Mouse (Mus musculus) ovary, postnatal 10 days (tissue): ENCODE results near the gene Ppdpf.

ENCODE experiments used
- DNase-seq: peaks from one replicate; pipeline ENCODE4 v3.0.0; 2022; ENCODE audit warnings: low spot score

Gene Ppdpf

DNA sequence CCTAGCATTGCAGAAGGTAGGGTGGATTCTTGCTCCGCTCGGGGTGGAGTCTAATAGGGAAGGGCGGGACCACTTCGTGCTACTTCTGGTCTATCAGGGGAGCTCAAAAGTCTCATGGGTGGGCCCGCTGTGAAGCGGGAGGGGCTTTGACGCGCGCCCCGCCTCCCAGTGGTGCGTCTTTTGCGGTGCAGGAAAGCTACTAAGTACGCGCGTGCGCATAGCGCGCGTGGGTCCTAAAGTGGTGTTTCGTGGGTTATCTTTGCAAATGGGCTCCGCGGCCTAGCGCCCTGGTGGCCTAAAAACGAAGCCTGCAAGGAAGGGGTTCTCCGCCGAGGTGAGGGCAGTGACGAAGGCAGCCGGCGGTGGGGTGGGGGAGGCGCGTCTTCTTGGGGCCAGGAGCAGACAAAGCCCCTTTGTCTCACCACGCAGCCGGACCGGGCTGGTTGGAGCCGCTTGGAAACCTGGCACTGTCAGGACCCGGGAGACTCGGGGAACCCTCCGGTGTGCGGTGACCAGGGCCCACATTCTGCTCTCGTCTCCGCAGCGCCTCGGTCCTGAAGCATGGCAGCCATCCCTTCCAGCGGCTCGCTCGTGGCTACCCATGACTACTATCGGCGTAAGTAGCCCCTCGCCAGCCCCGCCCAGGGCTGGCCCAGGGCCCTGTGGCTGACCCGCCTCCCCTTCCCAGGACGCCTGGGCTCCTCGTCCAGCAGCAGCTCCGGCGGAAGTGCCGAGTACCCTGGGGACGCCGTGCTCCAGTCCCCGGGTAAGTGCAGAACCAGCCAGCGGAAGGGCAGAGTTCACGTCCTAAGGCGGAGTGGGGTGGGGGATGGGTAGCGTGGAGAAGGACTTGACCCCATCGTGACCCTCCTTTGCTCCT lies at the start of gene Ppdpf:
Gene Ppdpf, plus strand, starts transcription at position 127 of the 880 bp plus-strand sequence.
- peak; percentile 73 for DNase-seq

DNA sequence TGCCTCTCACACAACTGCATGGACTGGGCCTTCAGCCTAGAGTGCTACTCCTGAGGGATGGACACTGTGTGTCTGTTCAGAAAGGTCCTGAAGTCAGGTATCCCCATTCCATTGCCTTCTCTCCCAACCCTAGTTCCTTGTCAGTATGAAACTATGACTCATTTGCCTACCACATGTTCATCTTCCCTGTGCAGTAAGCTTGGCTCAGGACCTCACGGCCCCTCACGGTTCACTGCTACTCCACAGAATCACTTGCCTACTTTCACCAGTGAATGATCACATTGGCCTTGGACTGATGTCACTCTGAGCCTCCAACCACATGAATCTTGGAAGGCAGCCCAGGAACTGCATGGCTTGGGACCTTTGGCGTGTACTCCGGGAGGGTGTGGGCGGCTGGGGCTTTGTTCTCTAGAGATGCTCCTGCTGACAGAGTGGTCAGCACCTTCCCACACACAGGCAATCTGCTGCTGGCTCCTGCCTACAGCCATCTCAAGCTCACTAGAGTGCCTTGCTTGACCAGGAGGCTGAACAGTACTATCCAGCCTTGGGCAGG lies 47.3 kb upstream of the Ppdpf start:
- DNase-seq: no peak

DNA sequence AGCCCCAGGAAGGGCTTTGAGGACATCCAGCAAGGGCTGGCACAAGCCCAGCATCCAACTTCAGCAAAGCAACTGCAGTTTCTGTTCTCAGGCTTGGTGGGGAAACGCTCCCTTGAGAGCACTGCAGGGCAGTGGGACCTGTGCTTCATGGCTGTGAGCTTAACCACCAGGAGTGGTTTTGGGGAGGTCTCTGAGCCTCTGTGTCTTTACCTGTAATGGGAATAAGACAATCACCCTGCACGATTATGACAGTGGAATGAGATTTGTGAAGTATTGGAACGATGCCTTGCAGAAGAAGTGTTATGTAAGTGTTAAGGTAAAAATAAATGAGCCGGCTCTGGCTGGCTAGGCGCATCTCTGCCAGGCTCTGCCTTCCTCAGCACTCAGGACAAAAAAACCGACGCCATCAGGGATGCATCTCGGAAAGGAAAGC lies 44.3 kb upstream of the Ppdpf start:
- DNase-seq: no peak

DNA sequence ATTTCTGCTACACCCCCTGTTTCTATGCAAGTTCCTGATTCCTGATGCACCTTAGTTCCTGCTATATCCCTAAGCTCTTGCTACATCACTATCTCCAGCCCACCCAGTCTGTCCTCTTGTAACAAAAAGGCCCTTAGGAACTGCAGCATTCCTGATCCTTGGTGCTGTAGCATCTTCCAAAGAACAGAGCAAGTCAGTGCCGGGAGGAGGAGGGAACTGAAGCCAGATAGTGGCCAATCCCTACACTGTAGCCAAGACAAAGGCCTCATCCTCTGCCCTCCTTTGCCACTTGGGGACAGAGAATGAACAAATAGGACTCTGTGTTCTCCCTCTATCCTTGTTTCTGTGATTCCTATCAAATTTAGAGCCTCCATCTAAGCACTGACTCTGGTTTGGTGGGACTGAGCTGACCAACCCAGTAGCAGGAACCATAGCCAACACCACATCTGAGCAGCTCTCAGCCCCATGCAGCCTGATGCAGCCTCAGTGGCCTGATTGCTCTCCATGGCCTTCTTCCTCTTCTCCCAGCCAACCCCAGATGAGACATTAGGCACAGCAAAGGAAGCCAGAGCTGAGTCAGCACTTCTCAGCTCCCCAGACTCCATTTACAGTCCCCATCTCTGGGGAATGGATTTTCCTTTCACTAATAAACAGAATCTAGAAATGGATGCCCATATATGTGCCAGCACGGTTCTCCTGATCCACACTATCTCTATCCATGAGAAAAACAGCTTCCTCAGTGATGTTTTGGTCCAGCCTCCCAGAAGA lies 43.4 kb upstream of the Ppdpf start:
- no peak for DNase-seq

DNA sequence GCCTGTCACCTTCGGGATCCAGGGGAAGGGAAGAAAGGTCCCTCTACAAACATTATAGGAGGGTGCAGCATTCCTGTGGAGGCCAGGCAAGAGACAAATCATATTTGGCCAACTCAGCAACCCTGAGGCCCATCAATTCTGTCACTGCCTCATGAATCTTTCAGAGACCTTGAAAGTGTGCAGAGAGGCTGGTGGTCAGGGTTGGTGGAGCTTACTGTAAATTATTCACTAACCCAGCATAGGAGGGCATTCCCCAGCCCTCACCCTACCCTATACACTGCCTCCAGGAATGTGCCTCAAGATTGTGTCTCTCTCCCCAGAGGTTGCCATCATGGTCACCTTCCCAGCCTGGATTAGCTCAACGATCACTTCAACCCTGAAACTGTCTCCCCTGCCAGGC lies 42.4 kb upstream of the Ppdpf start:
- DNase-seq: no peak

DNA sequence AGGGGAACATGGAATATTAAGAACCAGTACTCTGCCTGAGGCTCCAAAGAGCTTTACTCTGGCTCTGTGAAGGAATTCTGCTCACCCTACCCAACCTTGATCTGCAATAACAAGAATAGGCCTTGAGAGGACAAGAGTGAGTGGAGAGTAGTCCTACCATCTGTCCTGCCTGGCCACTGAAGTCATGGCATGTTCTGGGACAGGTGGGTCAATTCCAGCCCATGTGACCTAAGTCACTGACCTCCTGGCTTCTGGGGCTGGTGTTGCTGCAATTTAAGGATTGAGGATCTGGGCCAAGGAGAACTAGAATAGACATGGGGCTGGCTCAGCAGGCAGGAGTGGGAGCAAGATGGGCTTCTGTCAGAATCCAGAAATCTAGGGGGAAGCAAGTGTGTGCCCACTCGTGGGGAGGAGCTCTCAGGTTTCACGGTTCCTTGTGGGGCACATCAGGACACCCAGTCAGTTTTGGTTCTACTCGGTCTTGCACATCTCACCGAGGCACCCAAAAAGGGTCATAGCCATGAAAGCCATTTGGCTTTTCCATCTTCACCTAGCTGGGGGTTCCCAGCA lies 40.0 kb upstream of the Ppdpf start:
- no peak for DNase-seq

DNA sequence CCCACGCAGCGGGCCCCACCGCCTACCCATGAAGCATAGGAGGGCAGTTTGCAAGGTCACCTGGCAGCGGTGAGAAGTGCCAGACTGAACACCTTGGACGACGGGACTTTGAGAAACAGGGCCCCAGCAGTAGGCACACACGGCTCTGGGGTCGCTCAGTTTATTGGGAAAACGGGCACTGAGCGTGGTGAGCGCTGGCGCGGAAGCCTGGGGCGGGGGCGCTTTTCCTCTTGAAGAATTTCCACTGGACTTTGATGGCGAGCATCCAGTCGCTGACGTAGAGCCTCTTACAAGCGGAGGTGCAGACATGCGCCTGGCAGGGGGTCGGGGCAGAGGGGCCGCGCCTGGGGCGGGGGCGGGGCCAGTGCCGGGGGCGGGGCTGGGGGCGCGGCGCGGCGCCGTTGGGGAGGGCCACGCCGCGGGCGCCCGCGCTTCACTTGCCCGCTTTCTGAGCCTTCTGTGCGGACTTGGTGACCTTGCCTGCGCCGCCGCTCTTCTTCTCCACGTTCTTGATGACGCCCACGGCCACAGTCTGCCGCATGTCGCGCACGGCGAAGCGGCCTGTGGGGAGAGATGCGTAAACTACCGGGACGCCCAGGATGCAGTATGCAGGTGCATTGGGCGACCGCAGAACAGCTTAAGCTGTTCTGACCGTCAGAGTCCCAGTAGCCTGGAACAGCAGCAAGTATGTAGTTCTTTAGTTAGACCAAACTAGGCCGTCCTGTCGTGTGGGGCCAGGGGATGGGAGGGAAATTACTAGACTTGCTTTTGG lies 39.3 kb upstream of the Ppdpf start:
- no peak for DNase-seq

DNA sequence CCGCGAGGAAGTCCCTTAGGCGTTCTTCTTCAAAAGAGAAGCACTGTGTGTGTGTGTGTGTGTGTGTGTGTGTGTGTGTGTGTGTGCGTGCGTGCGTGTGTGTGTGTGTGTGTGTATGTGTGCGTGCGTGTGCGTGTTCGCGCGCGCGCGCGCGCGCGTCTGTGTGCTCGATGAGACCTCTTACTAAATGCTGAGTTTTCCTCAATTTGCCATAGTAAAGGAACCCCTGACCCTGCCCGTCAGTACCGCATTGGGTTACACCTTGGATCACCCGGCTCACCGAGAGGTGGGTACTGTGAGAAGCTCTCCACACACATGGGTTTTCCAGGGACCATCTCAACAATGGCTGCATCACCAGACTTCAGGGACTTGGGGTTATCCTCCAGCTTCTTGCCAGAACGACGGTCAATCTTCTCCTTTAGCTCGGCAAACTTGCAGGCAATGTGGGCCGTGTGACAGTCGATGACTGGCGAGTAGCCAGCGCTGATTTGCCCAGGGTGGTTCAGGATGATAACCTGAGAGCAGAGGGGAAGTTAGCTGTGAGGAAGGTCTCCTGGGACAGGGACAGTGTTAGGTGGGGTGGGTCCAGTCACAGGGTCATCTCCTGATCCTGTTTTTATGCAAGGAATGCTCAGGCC lies 38.6 kb upstream of the Ppdpf start:
- DNase-seq: no peak

DNA sequence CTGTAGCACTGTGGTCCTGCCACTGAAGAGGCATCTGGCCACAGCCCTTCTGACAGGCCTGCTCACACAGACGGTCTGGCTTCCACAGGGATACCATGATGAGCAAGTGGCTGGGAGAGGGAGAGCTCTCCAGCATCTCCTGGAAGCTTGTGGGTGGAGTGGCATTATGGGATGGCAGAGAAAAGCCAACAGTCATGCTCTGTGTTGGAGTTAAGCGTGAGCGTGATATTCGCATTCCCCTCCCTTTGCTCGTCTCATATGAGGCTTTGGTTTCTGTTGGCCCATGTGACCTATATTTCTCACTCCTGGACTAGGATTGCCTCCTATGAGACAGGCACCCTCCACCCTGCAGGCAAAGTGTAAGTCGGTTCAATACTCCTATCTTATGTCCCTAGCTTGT lies 36.8 kb upstream of the Ppdpf start:
- no peak for DNase-seq

DNA sequence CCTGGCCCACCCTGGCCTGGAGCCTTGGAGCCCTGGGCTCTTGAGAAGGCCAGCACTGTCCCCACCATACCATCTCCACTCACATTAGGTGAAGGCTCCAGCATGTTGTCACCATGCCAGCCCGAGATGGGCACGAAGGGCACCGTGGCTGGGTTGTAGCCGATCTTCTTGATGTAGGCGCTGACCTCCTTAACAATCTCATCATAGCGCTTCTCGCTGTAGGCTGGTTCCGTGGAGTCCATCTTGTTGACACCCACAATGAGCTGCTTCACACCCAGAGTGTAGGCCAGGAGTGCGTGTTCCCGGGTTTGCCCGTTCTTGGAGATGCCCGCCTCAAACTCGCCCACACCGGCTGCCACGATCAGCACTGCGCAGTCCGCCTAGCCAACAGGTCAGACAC lies 34.3 kb upstream of the Ppdpf start:
- DNase-seq: no peak

DNA sequence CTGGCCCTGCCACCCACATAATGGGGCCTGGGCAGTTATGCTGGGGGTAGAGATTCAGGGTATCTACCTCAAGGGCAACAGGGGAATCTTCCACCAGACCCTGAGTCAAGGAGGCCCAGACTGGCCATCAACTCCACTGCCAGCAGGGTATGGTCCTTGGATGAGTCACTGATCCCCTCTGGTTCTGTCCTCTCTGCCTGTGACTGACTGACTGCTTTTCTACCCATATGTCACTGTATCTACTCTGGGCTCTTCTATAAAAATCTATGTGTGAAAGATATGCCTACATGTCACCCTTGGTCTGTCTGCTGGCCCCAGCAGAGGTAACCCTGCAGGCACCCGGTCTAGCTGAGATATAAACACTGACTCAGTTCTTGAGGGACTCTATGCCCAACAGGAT lies 33.9 kb upstream of the Ppdpf start:
- no peak for DNase-seq

DNA sequence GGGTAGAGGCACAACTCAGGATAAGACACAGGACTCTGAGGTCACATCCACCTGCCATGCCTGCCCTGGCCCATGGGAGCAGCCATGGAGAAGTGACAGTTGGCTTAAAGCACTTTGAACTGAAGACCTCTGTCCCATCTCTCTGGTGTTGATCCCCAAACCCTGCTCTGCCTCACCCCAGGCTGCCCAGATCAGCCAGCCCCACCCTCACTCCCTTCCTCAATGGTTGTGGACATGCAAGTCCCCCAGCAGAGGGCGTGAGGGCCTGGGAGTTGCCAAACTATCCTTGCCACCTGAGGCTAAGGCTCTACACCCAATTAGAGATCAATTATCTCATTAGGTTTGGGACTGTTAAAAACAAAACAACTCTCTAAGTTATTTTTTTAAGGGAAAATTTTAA lies 33.2 kb upstream of the Ppdpf start:
- DNase-seq: no peak

DNA sequence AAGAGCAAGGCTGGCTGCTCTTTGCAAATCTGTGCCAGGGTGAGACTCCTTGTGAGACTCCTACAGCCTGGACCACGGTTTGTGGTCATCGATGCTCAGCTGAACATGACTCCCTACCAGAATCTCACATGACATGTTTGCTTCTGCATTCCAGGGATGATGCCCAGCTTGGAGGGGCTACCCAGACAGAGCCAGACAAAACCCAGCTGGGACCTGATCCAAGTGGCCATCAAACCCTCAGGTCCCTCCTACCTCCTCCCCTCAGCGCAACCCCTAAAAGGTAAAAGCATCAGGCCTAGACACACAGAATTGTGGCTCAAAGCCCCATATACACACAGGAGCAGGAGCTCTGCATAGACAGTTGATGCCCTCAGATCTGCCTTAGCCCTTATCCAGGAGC lies 32.7 kb upstream of the Ppdpf start:
- no peak for DNase-seq

DNA sequence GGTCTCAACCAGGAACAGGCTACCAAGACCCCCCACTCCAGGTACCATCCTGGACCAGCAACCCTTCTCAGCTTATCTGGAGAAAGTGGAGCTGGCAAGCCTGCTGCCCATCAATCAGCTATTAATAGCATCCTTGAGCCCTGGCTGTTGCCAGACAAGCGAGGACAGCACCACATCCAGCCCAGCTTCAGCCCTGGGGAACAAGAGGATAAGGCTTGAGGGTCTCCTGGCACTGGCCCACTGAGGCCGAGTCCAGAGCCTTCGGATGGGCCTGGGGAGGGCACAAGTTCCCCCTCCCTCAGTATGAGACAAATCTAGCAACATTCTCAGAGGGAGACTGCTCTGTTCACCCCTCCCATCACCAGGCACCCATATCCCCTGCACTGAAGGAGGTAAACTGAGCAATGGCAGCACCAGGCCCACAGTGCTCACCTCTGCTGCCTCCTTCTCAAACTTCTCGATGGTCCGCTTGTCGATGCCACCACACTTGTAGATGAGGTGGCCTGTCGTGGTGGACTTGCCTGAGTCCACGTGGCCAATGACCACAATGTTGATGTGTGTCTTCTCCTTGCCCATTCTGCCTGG lies 32.1 kb upstream of the Ppdpf start:
- DNase-seq: no peak

DNA sequence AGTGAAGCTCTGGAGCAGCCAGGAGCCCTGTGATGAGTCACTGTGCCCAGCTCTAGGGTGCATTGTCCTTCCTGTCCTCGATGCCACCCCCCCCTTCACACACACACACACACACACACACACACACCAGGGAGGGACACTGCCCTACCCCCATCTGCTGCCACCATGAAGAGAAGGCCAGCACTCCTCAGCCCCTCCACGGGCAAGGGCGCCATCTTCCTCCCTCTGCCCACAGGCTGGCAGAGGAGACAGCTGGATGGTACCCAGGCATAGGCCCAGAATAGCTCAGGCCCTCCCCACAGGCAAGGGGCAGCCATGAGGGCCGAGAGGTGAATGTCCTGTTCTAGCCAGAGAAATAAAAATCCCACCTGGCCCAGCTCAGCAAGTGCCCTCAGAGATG lies 31.2 kb upstream of the Ppdpf start:
- DNase-seq: no peak

DNA sequence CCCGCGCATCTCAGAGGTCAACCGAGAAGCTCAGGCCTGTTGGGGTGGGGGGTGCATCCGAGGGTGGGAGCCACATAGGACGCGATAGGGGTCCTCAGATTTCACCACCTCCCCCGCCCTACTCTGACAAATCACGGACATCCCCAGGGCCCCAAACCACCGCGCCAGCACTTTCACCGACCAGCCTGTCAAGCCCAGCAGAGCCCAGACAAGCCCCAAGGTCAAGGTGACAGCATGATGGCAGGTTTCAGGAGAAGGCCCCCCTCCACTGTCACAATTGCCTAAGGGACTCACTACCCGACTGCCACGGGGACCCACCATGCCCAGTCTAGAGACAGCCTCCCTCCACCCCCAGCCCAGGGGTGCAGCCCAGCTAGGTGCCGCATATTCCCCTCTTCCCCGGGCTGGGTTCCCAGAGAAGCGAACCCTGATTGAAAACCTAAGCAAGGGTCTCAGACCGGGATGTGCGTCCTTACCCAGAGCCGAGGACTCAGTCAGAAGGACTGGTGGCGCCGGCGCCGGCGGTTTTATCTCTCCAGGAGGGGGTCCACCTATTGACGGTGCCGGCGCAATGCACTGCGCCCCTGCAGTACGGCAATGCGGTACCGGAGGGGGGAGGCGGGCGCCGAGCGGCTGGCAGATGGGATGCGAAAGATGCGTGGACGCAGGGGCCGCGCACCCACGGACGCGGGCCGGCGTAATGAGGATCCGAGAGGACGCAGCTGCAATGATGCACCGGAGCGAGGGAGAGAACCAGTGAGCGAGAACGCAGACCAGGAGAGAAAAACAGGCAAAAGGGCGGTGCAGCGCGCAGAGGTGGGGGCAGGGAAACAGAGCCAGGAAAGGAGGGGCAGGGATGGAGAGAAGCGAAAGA lies 30.6 kb upstream of the Ppdpf start, which contains the start of gene Eef1a2:
Gene Eef1a2, minus strand, starts transcription at position 767 of the 874 bp plus-strand sequence.
- no peak for DNase-seq

DNA sequence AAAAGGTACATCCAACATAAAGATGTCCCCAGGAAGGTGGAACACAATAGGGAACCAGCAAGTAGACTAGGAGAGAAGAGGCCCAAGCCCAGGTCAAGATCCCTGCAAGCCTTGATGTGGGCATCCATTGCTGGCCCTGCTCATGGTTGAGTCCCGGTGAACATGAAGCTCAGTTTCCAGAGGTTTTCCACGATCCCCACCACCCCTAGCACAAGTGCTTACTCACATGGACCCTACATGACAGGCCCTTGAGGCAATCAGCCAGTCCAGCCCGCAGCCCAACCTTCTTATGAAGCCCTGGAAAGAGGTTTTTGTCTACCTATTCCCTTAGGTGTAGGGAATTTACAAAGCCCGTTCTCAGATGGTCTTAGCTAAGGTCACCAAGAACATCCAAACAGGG lies 29.9 kb upstream of the Ppdpf start:
- no peak for DNase-seq

DNA sequence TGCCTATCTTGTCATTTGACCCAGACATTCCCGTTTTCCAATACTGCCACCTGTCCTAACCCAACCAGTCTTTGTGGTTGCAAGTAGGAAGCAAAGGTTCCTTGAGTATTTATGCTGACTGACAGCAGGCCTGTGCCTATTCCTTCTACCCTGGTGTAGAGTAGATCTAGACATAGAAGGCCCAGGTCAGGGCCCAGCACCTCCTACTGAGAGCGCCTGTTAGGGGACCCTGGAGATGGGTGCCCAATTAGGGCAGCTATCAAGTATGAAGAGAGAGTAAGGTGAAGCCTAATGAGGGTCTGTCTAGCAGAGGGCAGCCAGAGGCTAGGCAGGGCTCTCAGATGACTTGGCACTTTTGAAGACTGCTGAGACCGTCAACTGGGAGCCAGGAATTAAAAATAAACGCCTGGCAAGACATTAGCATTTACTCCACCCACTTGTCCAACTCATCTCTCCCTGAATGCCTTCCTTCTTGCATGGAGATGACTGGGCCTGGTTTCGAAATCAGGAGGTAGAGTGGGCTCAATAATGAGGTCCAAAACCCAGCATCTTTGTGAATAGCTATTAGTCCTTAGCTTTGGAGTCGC lies 29.2 kb upstream of the Ppdpf start:
- DNase-seq: no peak

DNA sequence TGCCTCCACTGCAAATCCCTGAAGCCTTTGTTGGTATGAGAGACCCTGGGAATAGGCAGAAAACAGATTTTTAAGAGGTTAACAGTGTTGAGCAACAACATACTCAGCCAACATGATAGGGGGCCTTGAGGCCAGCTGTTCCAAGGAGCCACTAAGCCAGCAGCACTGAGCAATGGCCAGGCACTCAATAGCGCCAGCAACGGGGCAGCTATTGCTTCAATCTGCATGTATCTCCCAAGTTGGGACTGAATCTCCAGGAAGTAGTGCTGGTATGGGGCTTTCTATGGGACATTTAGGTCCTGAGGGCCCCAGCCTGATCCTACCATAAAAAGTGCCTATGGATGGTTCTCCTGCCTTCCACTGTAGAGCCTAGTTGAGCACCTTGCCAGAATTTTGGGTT lies 28.6 kb upstream of the Ppdpf start:
- DNase-seq: no peak

DNA sequence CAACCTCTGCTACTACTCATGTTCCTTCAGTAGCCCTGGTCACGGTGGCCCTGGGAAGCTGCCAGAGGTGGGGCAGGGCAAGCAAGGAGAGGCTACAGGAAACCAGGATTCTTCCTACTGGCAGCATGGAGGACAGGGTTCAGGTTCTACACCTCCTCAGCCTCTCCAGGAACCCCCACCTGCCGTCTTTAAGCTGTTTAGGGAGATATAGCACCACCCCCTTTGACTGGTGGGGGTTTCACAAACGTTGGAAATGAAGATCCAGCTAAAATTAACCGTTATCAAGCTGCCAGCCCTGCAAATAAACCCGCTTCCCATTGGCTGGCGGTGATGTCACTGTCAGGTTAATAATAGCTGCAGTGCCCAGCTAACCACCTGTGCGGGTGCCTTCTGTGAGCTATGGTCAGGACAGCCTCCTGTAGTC lies 27.9 kb upstream of the Ppdpf start:
- no peak for DNase-seq
